Mouse (Mus musculus) CH12.LX (cell line): ENCODE measurements around the gene Kalrn.

Experiments
- CTCF ChIP-seq, 2 experiments: IDR thresholded peaks in 1 of 2; conservative IDR thresholded peaks in 1 of 2; 2 replicates each; pipeline ENCODE4 v1.5.1; 2011 to 2012; ENCODE audit warnings: low read depth in 2 of 2, low read length in 2 of 2, improper control_type of control experiment in 1 of 2, inconsistent platforms in 1 of 2, mild to moderate bottlenecking in 1 of 2, moderate library complexity in 1 of 2
- EP300 ChIP-seq: IDR thresholded peaks from 2 replicates; pipeline ENCODE4 v1.6.1; 2011; ENCODE audit warnings: low read length, improper control_type of control experiment
- HCFC1 ChIP-seq: IDR thresholded peaks from 2 replicates; pipeline ENCODE4 v1.6.1; 2012; ENCODE audit warnings: low read depth, mild to moderate bottlenecking, inconsistent platforms, low read length, improper control_type of control experiment
- JUN ChIP-seq: IDR thresholded peaks from 2 replicates; pipeline ENCODE4 v1.6.1; 2011; ENCODE audit warnings: low read depth, mild to moderate bottlenecking, low read length, improper control_type of control experiment, moderate library complexity; ENCODE audit not compliant: insufficient read depth
- MAZ ChIP-seq: IDR thresholded peaks from 2 replicates; pipeline ENCODE4 v1.6.1; 2012; ENCODE audit warnings: low read depth, mild to moderate bottlenecking, inconsistent platforms, low read length, improper control_type of control experiment, moderate library complexity
- MYC ChIP-seq: IDR thresholded peaks from 2 replicates; pipeline ENCODE4 v1.6.1; 2011; ENCODE audit warnings: low read depth, mild to moderate bottlenecking, improper control_type of control experiment, low read length
- POLR2A ChIP-seq: IDR thresholded peaks from 2 replicates; pipeline ENCODE4 v1.6.1; 2011; ENCODE audit warnings: low read depth, mild to moderate bottlenecking, improper control_type of control experiment, low read length
- USF2 ChIP-seq: conservative IDR thresholded peaks from 2 replicates; pipeline ENCODE4 v1.6.1; 2011; ENCODE audit warnings: low read depth, low read length, improper control_type of control experiment

- TF ChIP-seq POLR2A (no peak), USF2 (no peak), HCFC1 (no peak), JUN (no peak), MYC (no peak), EP300 (no peak), CTCF (conservative IDR thresholded peaks at IDR 0.05 in 1 of 2, IDR thresholded peaks at IDR 0.05 in 1 of 2; ENCODE audit: low read depth in 2 of 2, low read length in 2 of 2) (no peak), MAZ (no peak)
These were observed 397.7 kb downstream of the Kalrn start for GRCm38 (mm10) chr16:34175625-34176024.
